Mouse (Mus musculus): Measurements from ENCODE around the gene Ascl1. TPM values are rescaled to one million over a fixed set of nuclear protein-coding genes. Genes with fewer than 3 reads are reported as not detected.

Ascl1 gene
- polyA plus RNA-seq (2015; fragmentation: Nextera tagmentation; extraction: Ambion mirVana): 0.15 and 0.19 TPM in 2 replicates

DNA sequence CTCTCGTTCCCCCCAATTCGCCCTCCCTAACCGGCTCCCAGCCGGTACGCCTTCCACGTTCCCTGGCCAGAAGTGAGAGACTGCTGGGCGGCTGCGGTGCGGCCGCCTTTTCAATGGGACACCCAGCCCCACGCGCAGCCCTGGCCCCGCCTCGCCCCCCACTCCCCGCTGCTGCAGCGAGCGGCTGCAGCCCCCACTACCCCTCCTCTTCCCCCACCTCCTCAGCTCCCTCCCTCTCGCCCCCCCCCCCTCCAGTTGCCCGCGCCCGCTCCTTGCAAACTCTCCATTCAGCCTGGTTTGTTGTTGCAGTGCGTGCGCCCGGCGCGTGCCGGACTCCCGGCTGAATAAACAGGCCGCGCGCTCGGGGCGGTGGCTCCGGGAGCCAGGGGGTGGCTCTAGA is at the start of gene Ascl1:
Ascl1 (minus strand) TSS at position 85 of the 400 bp plus-strand sequence.

DNA sequence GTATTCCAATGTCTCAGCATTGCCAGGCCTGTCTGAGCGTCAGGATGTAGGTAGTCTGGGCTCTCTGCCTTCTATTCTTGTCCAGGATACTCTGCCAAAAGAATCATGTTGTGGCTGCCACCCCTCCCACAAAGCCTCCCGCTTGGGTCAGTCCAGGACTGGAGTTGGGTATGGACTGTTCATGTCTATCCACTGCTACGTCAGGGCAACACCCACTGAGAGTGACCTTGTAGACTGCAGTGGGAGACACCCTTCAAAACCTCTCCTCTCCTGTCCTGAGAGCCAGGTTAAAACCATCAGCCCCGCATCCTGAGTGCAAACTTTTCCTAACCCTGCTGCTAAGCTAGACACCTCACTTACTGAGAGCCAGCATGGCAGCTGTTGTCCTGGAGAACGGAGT is 28.2 kb upstream of the Ascl1 start, which contains the start of gene Pah:
Pah (plus strand) TSS at position 150 of the 400 bp plus-strand sequence.

Other genes starting within 250 kb of the Ascl1 start
- gene Pah, start 28.1 kb upstream of the Ascl1 start, polyA plus RNA-seq (2015; fragmentation: Nextera tagmentation; extraction: Ambion mirVana): 0.14 TPM in 1 of 2 replicates, not detected in the other